ENCODE assay signal across 42 mouse cellular contexts in the genomic region with DNA sequence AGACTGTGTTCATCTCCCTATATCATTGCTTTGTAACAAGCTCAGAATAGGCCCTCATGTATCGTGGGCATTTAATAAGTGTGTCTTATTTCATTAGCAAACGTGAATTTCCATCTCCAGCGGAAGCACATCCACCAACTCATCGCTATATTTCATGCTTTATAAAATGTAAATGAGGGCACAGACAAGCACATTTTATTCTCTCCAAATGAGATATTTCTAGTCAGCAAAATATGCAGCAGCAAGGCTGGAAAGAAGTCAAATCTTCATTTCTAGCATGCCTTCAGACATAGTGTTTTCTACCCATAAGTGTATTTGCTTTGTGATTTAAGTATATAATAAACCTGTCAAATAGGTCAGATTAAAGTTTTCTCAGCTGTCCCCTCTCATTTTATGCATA. TPM values are rescaled to one million over a fixed set of nuclear protein-coding genes. Genes with fewer than 3 reads are reported as not detected.
"Had no signal": no experiment of that assay in that cellular context is flagged by ENCODE, and none has a peak within 500 bp of the region (broad histone marks: within the 10 kb centered on the region; RNA-seq: fewer than 3 reads in every experiment).

No protein-coding gene starts in this region.

- H3K9me3 ChIP-seq: limb, embryonic 10.5 days; limb, embryonic 12.5 days; limb, embryonic 13.5 days; limb, embryonic 15.5 days; liver, embryonic 12.5 days; liver, embryonic 13.5 days; liver, embryonic 15.5 days; lung, embryonic 15.5 days; megakaryocyte, embryonic 14.5 days; midbrain, embryonic 10.5 days; midbrain, embryonic 12.5 days; midbrain, embryonic 13.5 days; midbrain, embryonic 15.5 days had no signal

- H3K4me3 ChIP-seq: limb, embryonic 10.5 days; limb, embryonic 12.5 days; limb, embryonic 13.5 days; limb, embryonic 15.5 days; liver, embryonic 12.5 days; liver, embryonic 13.5 days; liver, embryonic 15.5 days; lung, embryonic 15.5 days; megakaryocyte, embryonic 14.5 days; midbrain, embryonic 10.5 days; midbrain, embryonic 12.5 days; midbrain, embryonic 13.5 days; midbrain, embryonic 15.5 days; myocyte had no signal

- H3K27me3 ChIP-seq: limb, embryonic 12.5 days; limb, embryonic 13.5 days; limb, embryonic 15.5 days; liver, embryonic 12.5 days; liver, embryonic 13.5 days; liver, embryonic 15.5 days; lung, embryonic 15.5 days; megakaryocyte, embryonic 14.5 days; midbrain, embryonic 12.5 days; midbrain, embryonic 13.5 days; midbrain, embryonic 15.5 days had no signal

- H3K27ac ChIP-seq: limb, embryonic 10.5 days; limb, embryonic 12.5 days; limb, embryonic 13.5 days; limb, embryonic 15.5 days; liver, embryonic 12.5 days; liver, embryonic 13.5 days; liver, embryonic 14.5 days; liver, embryonic 15.5 days; lung, embryonic 15.5 days; macrophage; midbrain, embryonic 10.5 days; midbrain, embryonic 12.5 days; midbrain, embryonic 13.5 days; midbrain, embryonic 15.5 days had no signal

- H3K36me3 ChIP-seq: limb, embryonic 10.5 days; limb, embryonic 12.5 days; limb, embryonic 13.5 days; limb, embryonic 15.5 days; liver, embryonic 12.5 days; liver, embryonic 13.5 days; liver, embryonic 15.5 days; lung, embryonic 15.5 days; midbrain, embryonic 10.5 days; midbrain, embryonic 12.5 days; midbrain, embryonic 13.5 days; midbrain, embryonic 15.5 days had no signal

- ATAC-seq: liver, embryonic 12.5 days; liver, postnatal 0 days; lung, postnatal 0 days; midbrain, embryonic 13.5 days; midbrain, embryonic 15.5 days; midbrain, embryonic 16.5 days had no signal

- DNase-seq: left cerebral cortex, postnatal 4 days; liver; liver, embryonic 13.5 days; liver, postnatal 0 days; lung, adult 18-20 months; lung, adult 2 months; lung, embryonic 14.5 days; lung, postnatal 10 days; lung, postnatal 14 days; lung, postnatal 36 days; lung, postnatal 4 days; midbrain, embryonic 14.5 days had no signal

- H3K9ac ChIP-seq: limb, embryonic 12.5 days; limb, embryonic 13.5 days; limb, embryonic 15.5 days; liver, embryonic 12.5 days; liver, embryonic 13.5 days; liver, embryonic 14.5 days; liver, embryonic 15.5 days; liver, postnatal 0 days; lung, embryonic 14.5 days; lung, embryonic 15.5 days; midbrain, embryonic 12.5 days; midbrain, embryonic 13.5 days; midbrain, embryonic 15.5 days had no signal

- H3K4me2 ChIP-seq: limb, embryonic 12.5 days; limb, embryonic 13.5 days; limb, embryonic 15.5 days; liver, embryonic 11.5 days; liver, embryonic 12.5 days; liver, embryonic 13.5 days; liver, embryonic 15.5 days; lung, embryonic 14.5 days; lung, embryonic 15.5 days; midbrain, embryonic 11.5 days; midbrain, embryonic 12.5 days; midbrain, embryonic 13.5 days; midbrain, embryonic 15.5 days had no signal

- H3K4me1 ChIP-seq: limb, embryonic 10.5 days; limb, embryonic 12.5 days; limb, embryonic 13.5 days; limb, embryonic 15.5 days; liver, embryonic 12.5 days; liver, embryonic 13.5 days; liver, embryonic 15.5 days; lung, embryonic 15.5 days; megakaryocyte, embryonic 14.5 days; midbrain, embryonic 12.5 days; midbrain, embryonic 13.5 days; midbrain, embryonic 15.5 days had no signal

RNA-seq across cellular contexts. Expression of a gene that starts 45.3 kb away (rescaled TPM):
- total RNA-seq: left cerebral cortex, postnatal 10 days; left cerebral cortex, postnatal 14 days; left cerebral cortex, postnatal 25 days; left cerebral cortex, postnatal 36 days; left cerebral cortex, postnatal 4 days; liver, adult 2 months; megakaryocyte-erythroid progenitor cell, adult 5-6 weeks; midbrain, postnatal 0 days; monocyte, adult 5-6 weeks had no signal
- polyA plus RNA-seq: limb, embryonic 10.5 days; limb, embryonic 11.5 days; limb, embryonic 12.5 days; limb, embryonic 15.5 days; liver, adult 2 months; liver, embryonic 11.5 days; liver, embryonic 12.5 days; liver, embryonic 13.5 days; liver, embryonic 15.5 days; liver, embryonic 16.5 days; liver, postnatal 0 days; lung, adult 2 months; lung, embryonic 16.5 days; macrophage; midbrain, embryonic 11.5 days had no signal
